Mouse (Mus musculus): ENCODE results near the gene Vti1a. TPM values are rescaled to one million over a fixed set of nuclear protein-coding genes. Genes with fewer than 3 reads are reported as not detected.

Vti1a gene
- polyA plus RNA-seq, 1 experiment = 17.6 TPM

- Histone ChIP-seq H3K4me1 (ENCODE audit: control insufficient read depth, insufficient read depth, low read length) (no peaks in the 10 kb centered on the region), H3K27me3 (ENCODE audit: control insufficient read depth, insufficient read depth, low read length, poor library complexity, severe bottlenecking) (no peaks in the 10 kb centered on the region), H3K9me3 (replicated peaks; ENCODE audit: control insufficient read depth, insufficient read depth, low read length, poor library complexity, severe bottlenecking) (no peaks in the 10 kb centered on the region), H3K27ac (ENCODE audit: insufficient read depth, low read length) (no peak overlapping the region), H3K4me3 (ENCODE audit: low read depth, low read length) (no peak overlapping the region), H3K9ac (ENCODE audit: low read depth, poor library complexity, severe bottlenecking) (no peak overlapping the region), H3K36me3 (ENCODE audit: control insufficient read depth, insufficient read depth, low read length, poor library complexity, severe bottlenecking) (no peaks in the 10 kb centered on the region)
- TF ChIP-seq POLR2A (IDR thresholded peaks at IDR 0.05; ENCODE audit: insufficient read depth, low read length) (no peak), EP300 (IDR thresholded peaks at IDR 0.05; ENCODE audit: insufficient read depth, low read depth, low read length) (no peak), CTCF (IDR thresholded peaks at IDR 0.05; ENCODE audit: low read depth, low read length) (no peak)
Observed at GRCm38 (mm10) chr19:55381343-55381742, 65.2 kb downstream of the Vti1a start.

DNA sequence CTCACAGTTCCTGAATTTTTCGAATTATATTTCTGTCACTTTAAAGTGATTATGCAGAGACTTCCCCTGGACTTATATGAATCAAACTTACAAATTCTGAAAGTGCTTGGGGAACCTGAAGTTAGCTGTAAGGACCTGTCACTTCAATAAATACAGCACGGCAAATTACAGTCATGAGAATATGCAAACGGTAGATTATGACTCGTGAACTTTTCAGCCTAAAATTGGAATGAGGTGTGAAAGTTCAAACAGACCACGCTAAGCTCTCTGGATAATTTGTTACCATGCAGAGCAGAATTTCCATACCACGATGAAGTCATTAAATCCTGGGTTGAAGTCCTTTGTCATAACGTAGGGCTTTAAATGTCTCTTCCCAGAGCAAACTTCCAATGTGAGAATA lies 66.7 kb downstream of the Vti1a start:
- Histone ChIP-seq H3K4me1 (ENCODE audit: control insufficient read depth, insufficient read depth, low read length) (no peaks in the 10 kb centered on the region), H3K27me3 (ENCODE audit: control insufficient read depth, insufficient read depth, low read length, poor library complexity, severe bottlenecking) (no peaks in the 10 kb centered on the region), H3K9me3 (replicated peaks; ENCODE audit: control insufficient read depth, insufficient read depth, low read length, poor library complexity, severe bottlenecking) (no peaks in the 10 kb centered on the region), H3K4me3 (ENCODE audit: low read depth, low read length) (no peak overlapping the region), H3K9ac (ENCODE audit: low read depth, poor library complexity, severe bottlenecking) (no peak overlapping the region), H3K36me3 (ENCODE audit: control insufficient read depth, insufficient read depth, low read length, poor library complexity, severe bottlenecking) (no peaks in the 10 kb centered on the region), H3K27ac (ENCODE audit: insufficient read depth, low read length) (0 out of 2 replicates have a peak overlapping the region, but pooled peaks have one; percentile 40)
- TF ChIP-seq EP300 (IDR thresholded peaks at IDR 0.05; ENCODE audit: insufficient read depth, low read depth, low read length) (no peak), POLR2A (IDR thresholded peaks at IDR 0.05; ENCODE audit: insufficient read depth, low read length) (no peak), CTCF (IDR thresholded peaks at IDR 0.05; ENCODE audit: low read depth, low read length) (no peak)

GRCm38 (mm10) chr19:55384634-55385033 lies 68.5 kb downstream of the Vti1a start:
- Histone ChIP-seq H3K4me1 (ENCODE audit: control insufficient read depth, insufficient read depth, low read length) (no peaks in the 10 kb centered on the region), H3K36me3 (ENCODE audit: control insufficient read depth, insufficient read depth, low read length, poor library complexity, severe bottlenecking) (no peaks in the 10 kb centered on the region), H3K27ac (ENCODE audit: insufficient read depth, low read length) (no peak overlapping the region), H3K9me3 (replicated peaks; ENCODE audit: control insufficient read depth, insufficient read depth, low read length, poor library complexity, severe bottlenecking) (no peaks in the 10 kb centered on the region), H3K4me3 (ENCODE audit: low read depth, low read length) (no peak overlapping the region), H3K27me3 (ENCODE audit: control insufficient read depth, insufficient read depth, low read length, poor library complexity, severe bottlenecking) (no peaks in the 10 kb centered on the region), H3K9ac (ENCODE audit: low read depth, poor library complexity, severe bottlenecking) (no peak overlapping the region)
- TF ChIP-seq POLR2A (IDR thresholded peaks at IDR 0.05; ENCODE audit: insufficient read depth, low read length) (no peak), CTCF (IDR thresholded peaks at IDR 0.05; ENCODE audit: low read depth, low read length) (no peak), EP300 (IDR thresholded peaks at IDR 0.05; ENCODE audit: insufficient read depth, low read depth, low read length) (no peak)

DNA sequence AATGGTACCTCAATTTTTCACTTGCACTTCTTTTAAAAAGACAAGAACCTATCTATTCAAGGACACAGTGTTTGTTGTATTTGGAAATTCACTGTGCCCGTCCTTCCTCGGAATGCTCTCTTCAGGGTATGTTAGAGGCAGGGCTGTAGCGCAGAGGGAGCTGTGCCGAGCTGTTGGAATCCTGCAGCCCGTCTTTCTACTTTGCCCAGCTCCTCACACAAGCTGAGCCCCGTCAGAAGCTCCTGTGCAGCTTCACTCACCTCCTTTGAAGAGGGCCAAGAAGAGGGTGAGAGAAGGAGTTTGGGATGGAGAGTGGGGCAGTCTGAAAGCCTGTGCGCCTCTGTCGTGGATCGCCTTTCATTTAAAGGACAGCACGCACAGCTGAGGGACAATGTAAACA lies 72.9 kb downstream of the Vti1a start:
- H3K36me3 ChIP-seq (ENCODE audit: control insufficient read depth, insufficient read depth, low read length, poor library complexity, severe bottlenecking) = no peaks in the 10 kb centered on the region

DNA sequence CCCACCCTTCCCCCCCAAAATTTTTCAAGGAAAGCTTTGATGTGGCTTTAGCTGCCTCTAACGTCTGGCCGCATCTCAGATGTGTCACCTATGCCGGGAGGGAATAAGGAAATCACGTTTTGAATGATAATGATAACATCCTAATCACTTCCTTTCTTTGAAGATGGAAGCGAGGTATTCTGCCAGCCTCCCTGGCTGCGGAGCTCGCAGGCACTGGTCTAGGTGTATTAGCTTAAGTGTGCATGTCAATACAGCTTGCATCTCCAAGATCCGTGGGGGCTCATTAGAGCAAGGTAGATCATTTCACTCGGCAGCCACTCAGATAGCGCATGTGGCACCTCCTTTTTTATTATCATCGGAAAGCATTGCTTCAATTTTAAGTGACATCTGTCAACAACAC lies 74.2 kb downstream of the Vti1a start:
- no peaks in the 10 kb centered on the region for H3K27me3 ChIP-seq (ENCODE audit: control insufficient read depth, insufficient read depth, low read length, poor library complexity, severe bottlenecking)
- no peaks in the 10 kb centered on the region for H3K9me3 ChIP-seq (replicated peaks; ENCODE audit: control insufficient read depth, insufficient read depth, low read length, poor library complexity, severe bottlenecking)
- H3K4me1 ChIP-seq (ENCODE audit: control insufficient read depth, insufficient read depth, low read length) = no peaks in the 10 kb centered on the region
- no peak overlapping the region for H3K9ac ChIP-seq (ENCODE audit: low read depth, poor library complexity, severe bottlenecking)
- no peaks in the 10 kb centered on the region for H3K36me3 ChIP-seq (ENCODE audit: control insufficient read depth, insufficient read depth, low read length, poor library complexity, severe bottlenecking)
- no peak overlapping the region for H3K4me3 ChIP-seq (ENCODE audit: low read depth, low read length)
- no peak for TF ChIP-seq POLR2A (IDR thresholded peaks at IDR 0.05; ENCODE audit: insufficient read depth, low read length)
- TF ChIP-seq CTCF (IDR thresholded peaks at IDR 0.05; ENCODE audit: low read depth, low read length) = no peak
- TF ChIP-seq EP300 (IDR thresholded peaks at IDR 0.05; ENCODE audit: insufficient read depth, low read depth, low read length) = no peak
- H3K27ac ChIP-seq (ENCODE audit: insufficient read depth, low read length) = no peak overlapping the region

More for the DNA sequence above, 72.9 kb downstream of the Vti1a start:
- H3K27me3 ChIP-seq (ENCODE audit: control insufficient read depth, insufficient read depth, low read length, poor library complexity, severe bottlenecking) = no peaks in the 10 kb centered on the region
- H3K27ac ChIP-seq (ENCODE audit: insufficient read depth, low read length) = no peak overlapping the region
- H3K4me1 ChIP-seq (ENCODE audit: control insufficient read depth, insufficient read depth, low read length) = no peaks in the 10 kb centered on the region
- H3K9ac ChIP-seq (ENCODE audit: low read depth, poor library complexity, severe bottlenecking) = no peak overlapping the region
- H3K9me3 ChIP-seq (replicated peaks; ENCODE audit: control insufficient read depth, insufficient read depth, low read length, poor library complexity, severe bottlenecking) = no peaks in the 10 kb centered on the region
- H3K4me3 ChIP-seq (ENCODE audit: low read depth, low read length) = no peak overlapping the region
- TF ChIP-seq CTCF (IDR thresholded peaks at IDR 0.05; ENCODE audit: low read depth, low read length) (no peak), POLR2A (IDR thresholded peaks at IDR 0.05; ENCODE audit: insufficient read depth, low read length) (no peak), EP300 (IDR thresholded peaks at IDR 0.05; ENCODE audit: insufficient read depth, low read depth, low read length) (no peak)

- Histone ChIP-seq H3K27me3 (ENCODE audit: control insufficient read depth, insufficient read depth, low read length, poor library complexity, severe bottlenecking) (no peaks in the 10 kb centered on the region), H3K9me3 (replicated peaks; ENCODE audit: control insufficient read depth, insufficient read depth, low read length, poor library complexity, severe bottlenecking) (no peaks in the 10 kb centered on the region), H3K27ac (ENCODE audit: insufficient read depth, low read length) (no peak overlapping the region), H3K4me1 (ENCODE audit: control insufficient read depth, insufficient read depth, low read length) (no peaks in the 10 kb centered on the region), H3K4me3 (ENCODE audit: low read depth, low read length) (no peak overlapping the region), H3K9ac (ENCODE audit: low read depth, poor library complexity, severe bottlenecking) (no peak overlapping the region), H3K36me3 (ENCODE audit: control insufficient read depth, insufficient read depth, low read length, poor library complexity, severe bottlenecking) (no peaks in the 10 kb centered on the region)
- TF ChIP-seq POLR2A (IDR thresholded peaks at IDR 0.05; ENCODE audit: insufficient read depth, low read length) (no peak), CTCF (IDR thresholded peaks at IDR 0.05; ENCODE audit: low read depth, low read length) (no peak), EP300 (IDR thresholded peaks at IDR 0.05; ENCODE audit: insufficient read depth, low read depth, low read length) (no peak)
Observed at GRCm38 (mm10) chr19:55401638-55402037, 85.5 kb downstream of the Vti1a start.
